Mouse (Mus musculus) gastrocnemius, postnatal 4 days (tissue): ENCODE results near the gene Kdm8. TPM values are rescaled to one million over a fixed set of nuclear protein-coding genes. Genes with fewer than 3 reads are reported as not detected.
"Not testable (repeated sequence)": the region's sequence is repeated elsewhere in the genome, so short reads cannot be mapped to it uniquely, and the experiment has no call there.

Experiments used
- DNase-seq, 2 experiments: peaks; one replicate each; pipeline ENCODE4 v3.0.0; 2021 to 2022; ENCODE audit warnings: low spot score in 2 of 2, mixed read lengths in 2 of 2
- long read RNA-seq, 2 experiments: library from polyadenylated mRNA; stranded (forward); transcript quantifications; one replicate each; pipeline ENCODE4 v2.0.0; 2021
- total RNA-seq, 2 experiments: library from RNA; stranded (reverse); gene quantifications; 2 replicates each; pipeline ENCODE4 v1.2.3; 2021

Gene Kdm8
- total RNA-seq: 1 to 10 TPM; 4.6 to 5.0 TPM
- long read RNA-seq, experiment 1, partial matches to known transcripts: 1 of 6 reads
- long read RNA-seq, experiment 1, other reads (novel, unspliced or antisense): 1 of 6 reads
- long read RNA-seq, experiment 2, partial matches to known transcripts: 1 of 5 reads
- long read RNA-seq, experiment 2, other reads (novel, unspliced or antisense): 0 of 5 reads

DNA sequence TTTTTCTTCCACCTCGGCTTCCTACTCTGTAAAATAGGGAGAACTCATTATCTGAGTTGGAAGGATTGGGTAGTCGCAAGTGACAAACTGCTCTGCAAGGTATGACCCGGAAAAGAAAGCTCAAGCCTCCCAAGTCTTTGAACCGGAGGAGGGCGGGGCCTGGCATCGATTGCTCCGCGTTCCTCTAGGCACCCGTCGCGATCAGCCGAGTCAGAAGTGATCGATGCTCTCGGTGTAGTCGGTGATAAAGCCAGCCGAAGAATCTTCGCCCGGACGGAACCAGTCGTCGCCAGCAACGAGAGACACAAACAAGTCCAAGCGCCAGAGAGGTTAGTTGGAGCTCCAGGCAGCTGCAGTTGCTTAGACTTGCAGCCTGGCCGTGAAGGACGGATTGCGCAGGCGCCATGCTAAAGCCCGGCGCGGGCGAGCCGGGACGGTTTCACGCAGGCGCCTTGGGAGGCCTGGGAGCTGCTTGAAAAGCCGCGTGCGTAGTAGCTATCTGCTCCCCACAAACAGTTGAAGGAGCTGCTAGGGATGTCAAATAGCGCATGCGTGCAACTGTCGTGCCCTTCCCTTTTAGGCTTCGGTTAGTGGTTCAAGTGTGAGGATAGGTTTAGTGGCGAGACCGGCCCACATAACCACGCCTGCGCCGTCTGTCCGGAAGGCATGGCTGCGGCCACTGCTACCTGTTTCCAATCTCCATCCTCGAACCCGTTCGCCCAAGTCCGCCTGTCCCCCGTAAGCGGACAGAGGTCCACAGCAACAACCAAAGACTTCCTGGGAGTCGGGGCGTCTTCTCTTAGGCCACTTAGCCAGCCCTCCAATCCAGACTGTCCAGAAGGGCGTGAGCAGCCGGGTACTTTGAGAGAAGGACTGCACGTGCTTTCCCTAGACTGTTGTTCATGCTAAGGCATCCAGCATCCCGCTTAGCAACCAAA, at the start of gene Kdm8:
Kdm8 (plus strand) TSS at position 213 of the 938 bp plus-strand sequence.
- peak; percentile 84 to 95 for DNase-seq

DNA sequence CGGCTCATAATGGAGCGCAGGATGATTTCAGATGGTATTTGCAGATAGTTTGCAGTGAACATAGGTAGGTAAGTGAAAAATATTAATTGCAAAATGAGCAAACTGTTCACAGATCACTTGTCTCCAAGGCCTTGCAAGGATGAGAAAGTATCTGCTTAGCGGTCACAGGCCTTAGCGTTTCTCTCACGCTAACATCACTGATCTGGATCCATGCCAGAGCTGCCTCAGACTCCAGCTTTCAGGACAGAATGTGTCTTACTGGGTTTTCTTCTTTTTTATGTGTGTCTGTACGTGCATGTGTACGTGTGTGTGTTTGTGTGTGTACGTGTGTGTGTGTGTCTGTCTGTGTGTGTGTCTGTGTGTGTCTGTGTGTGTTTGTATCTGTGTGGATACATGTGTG, 46.4 kb upstream of the Kdm8 start:
- DNase-seq: peak in 1 of 2 experiments; percentile 33

- DNase-seq: peak in 1 of 2 experiments; percentile 20
Observed at GRCm38 (mm10) chr7:125398687-125399086, 45.8 kb upstream of the Kdm8 start.

DNA sequence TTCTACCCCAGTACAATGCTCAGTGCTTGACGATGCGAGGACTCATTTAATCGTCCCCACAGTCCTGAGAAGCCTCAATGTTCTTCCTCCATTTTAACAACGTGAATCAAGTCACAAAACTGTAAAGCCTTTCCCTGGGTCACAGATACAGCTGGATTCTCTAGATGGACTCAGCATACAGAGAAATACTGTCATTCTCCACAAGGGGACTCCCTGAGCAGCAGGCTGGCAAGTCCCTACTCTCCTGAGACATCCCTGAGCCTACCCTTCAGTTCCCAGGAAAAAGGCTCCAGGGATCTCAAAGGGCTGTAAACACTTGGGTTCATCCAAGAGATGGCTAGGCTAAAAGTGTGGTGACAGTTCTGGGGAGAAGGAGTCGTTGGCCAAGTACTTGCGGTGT, 37.3 kb upstream of the Kdm8 start:
- DNase-seq: no peak

DNA sequence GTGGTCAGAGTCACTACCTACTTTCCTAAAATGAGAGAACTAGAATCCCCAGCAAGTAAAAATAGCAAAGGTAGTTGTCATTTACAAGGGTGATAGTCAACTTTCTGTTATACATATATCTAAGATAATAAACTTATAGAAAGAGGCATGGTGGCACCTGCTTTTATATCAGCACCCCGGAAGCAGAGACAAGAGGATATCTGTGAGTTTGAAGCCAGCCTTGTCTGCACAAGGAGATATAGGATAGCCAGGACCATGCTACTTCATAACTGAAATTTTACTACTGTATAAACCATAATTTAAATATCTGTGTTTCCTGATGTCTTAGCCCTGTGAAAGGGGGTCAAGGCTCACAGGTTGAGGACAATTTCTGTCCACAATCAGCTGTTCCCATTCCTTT, 29.4 kb upstream of the Kdm8 start:
- no peak for DNase-seq

- no peak for DNase-seq
Observed at GRCm38 (mm10) chr7:125415776-125416175, 28.7 kb upstream of the Kdm8 start.

- no peak for DNase-seq
Observed at GRCm38 (mm10) chr7:125416762-125417161, 27.7 kb upstream of the Kdm8 start.

GRCm38 (mm10) chr7:125418413-125418812, 26.1 kb upstream of the Kdm8 start:
- no peak for DNase-seq

DNA sequence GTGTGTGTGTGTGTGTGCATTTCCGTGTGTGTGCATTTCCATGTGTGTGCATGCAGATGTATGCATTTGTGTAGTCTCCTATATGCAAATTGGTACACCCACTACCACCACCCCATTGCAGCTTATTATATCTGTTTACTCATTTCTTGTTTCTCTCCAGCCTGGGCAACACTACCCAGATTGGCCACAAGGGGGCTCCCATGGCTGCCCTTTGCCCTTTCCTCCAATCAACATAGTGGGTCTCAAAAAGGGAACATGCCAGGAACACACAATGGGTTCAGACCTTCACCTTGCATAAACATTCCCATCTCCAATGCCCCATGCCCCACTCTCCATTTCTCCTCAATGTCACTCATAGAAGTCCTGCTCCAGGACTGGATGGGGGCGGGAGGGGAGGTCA, 24.3 kb upstream of the Kdm8 start:
- DNase-seq: no peak

- DNase-seq: no peak
Observed at GRCm38 (mm10) chr7:125421911-125422310, 22.6 kb upstream of the Kdm8 start.

GRCm38 (mm10) chr7:125423056-125423455, 21.4 kb upstream of the Kdm8 start:
- DNase-seq: no peak

GRCm38 (mm10) chr7:125427492-125428090, 16.9 kb upstream of the Kdm8 start:
- no peak for DNase-seq

DNA sequence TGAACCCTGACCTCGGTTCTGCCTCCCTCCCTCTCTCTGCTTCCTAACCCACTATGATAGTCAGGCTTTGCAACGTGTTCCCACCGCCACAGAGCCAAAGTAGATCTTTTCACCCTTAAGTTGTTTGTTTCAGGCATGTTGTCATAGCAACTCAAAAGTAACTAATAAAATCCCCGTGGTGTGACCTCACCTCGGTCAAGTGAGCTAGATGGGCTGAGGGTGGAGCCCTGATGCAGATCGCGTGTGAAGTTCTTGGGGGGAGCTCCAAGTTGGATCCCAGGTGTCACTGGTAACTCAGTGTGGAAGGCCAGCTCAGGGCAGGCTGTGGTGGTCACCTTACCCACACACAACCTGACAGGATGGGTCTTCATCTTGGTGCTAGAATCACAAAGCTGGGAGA, 16.1 kb upstream of the Kdm8 start:
- no peak for DNase-seq

DNA sequence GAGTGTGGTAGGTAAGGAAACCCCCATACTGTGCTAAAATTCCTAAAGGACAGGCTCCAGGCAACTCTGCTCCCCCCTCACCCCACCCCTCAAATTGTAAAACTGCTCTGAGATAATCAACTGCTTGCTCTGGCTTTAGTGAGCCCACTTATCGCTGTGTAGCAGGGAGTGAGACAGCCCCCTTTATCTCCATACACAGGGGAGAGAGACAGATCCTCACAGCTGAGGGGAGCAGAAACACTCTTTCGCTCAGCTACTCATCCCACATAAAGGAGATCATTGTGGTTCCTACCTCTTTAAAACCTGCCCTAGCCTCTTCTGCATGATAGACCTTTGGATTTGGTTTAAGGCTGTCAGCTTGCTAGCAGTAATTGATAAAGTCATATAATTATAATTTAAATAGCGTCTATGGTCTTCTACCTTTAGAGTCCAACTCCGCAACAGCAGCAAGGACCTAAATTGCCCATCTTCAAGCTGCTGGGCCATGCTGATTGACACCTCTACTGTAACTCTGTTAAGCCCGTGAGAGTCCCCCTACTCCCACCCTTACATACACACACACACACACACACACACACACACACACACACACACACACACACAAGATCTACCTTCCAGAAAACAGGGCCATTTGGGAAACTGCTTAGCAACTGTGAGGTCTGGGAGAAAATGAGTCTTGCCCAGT, 15.5 kb upstream of the Kdm8 start:
- DNase-seq: not testable (repeated sequence)

DNA sequence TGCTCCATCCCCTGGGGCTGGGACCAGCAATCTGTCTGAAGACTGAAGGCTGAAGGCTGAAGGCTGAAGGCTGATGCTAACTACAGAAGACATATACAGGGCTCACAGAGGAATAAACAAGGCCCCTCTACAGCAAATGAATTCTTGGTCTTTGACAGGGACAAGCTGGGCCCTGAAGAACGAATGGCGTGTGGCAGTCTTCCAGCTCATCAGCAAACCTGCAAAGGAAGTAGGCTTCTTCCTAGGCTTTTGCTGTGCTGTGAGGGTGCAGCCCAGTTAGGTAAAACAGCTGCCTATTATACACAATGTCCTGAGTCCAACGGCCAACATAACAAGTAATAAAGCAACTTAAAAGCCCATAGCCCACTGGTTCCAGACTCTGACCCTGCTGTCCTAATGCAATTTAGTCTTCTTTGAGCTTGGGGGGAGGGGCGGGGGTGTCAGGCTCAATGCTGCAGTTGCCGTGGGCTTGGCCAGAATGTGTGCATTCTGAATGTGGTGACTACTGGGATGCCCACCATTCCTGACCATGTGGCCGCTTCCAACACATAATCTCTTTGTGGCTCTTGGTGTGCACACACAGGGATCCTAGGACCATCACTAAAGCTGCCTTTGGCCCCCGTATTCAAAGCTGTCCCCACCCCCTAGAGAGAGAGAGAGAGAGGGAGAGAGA, 14.2 kb upstream of the Kdm8 start:
- DNase-seq: no peak

- no peak for DNase-seq
Observed at GRCm38 (mm10) chr7:125433874-125434273, 10.6 kb upstream of the Kdm8 start.

GRCm38 (mm10) chr7:125434666-125435290, 9.7 kb upstream of the Kdm8 start:
- DNase-seq: no peak

DNA sequence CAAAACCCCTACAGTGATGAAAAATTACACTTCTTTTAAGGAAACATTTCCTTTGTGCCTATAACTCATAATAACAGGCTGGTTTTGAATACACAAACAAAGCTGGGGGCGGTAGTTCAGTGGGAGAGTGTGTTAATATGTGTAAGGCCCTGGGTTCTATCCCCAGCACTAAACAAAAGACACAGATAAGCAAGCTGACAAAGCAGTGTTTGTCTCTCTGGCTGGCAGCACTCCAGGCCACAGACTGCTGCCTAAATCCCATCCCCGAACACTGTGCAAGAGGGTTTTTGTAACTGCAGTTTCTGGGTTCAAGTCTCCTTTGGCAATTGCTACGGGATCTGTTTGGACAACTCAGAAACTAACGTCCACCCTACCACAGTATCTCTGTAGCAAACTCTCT, 2.2 kb upstream of the Kdm8 start:
- no peak for DNase-seq

DNA sequence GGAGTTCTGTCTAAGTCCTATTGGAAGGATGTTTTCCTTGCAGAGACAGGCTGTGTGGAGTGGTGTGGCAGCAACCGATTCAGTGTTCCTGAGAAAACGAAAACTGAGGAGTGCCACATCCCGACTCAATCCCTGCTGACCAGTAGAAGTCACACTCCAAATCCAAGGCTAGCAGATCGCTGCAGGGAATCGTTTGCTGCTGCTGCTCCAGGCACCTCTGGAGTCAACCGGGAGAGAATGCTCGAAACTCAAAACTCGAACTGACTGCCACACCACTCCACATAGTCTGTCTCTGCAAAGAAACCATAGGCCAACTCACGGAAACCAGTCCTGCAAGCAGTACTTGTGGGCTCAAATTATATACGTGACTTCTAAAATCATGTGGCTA, 406 bp upstream of the Kdm8 start:
- DNase-seq: no peak

DNA sequence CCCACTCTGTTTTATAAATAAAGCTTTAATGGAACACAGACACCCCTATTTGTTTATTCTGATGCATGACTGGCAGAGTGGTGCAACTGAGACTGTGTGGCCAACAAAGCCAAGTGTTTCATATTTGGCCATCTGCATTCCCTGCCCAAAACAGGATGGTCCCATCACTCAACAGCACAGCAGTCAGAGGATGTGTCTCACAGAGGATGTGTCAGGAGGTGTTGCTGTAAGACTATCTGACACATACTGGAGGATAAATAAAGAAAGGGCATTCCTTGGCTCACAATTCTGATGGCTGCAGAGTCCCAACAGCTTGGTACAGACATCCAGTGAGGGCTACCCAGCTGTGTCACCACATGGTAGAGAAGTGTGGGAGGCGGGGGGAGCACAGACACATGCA, 6.2 kb downstream of the Kdm8 start:
- DNase-seq: no peak

GRCm38 (mm10) chr7:125451078-125451477, 6.6 kb downstream of the Kdm8 start:
- DNase-seq: no peak
